Mouse (Mus musculus) bone marrow macrophage, adult 2 months (primary cell): Measurements from ENCODE around the gene Fbxo11.

Experiments used
- CTCF ChIP-seq: IDR thresholded peaks from 2 replicates; pipeline ENCODE4 v1.5.1; 2012; ENCODE audit warnings: low read depth, mild to moderate bottlenecking, low read length, moderate library complexity
- POLR2A ChIP-seq: IDR thresholded peaks from 2 replicates; pipeline ENCODE4 v1.6.1; 2012; ENCODE audit warnings: mild to moderate bottlenecking, low read depth, low read length, borderline replicate concordance

DNA sequence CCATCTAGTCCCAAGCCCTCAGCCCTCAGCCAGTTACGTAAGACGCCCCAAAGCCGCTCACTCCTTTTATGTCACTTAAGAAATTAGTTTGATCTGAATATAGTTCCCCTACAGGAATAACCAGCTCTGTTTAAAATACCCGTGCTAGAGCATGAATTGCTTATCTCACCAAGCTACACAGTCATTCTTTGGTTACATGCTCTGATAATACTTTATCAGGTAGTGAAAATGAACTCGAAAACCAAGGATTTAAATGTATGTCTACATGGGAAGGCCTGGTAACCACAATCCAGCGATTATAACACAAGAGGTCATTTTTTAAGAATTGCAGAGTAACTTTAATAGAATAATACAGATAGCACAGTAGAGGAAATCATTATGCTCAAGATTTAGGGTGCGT lies 7.0 kb upstream of the Fbxo11 start:
- TF ChIP-seq CTCF (no peak), POLR2A (no peak)
